Mouse (Mus musculus) cerebellum, adult 2 months (tissue): ENCODE results near the gene Atxn7l1.

ENCODE experiments used
- CTCF ChIP-seq: fragments of 200-500 bp; IDR thresholded peaks from 2 replicates; pipeline ENCODE4 v1.5.1; 2011; ENCODE audit warnings: low read depth, mild to moderate bottlenecking, control low read depth, low read length, moderate library complexity, borderline replicate concordance; ENCODE audit not compliant: insufficient read depth
- POLR2A ChIP-seq: fragments of 200-500 bp; IDR thresholded peaks from 2 replicates; pipeline ENCODE4 v1.6.1; 2011; ENCODE audit warnings: low read length, control low read depth, borderline replicate concordance; ENCODE audit not compliant: insufficient read depth

- TF ChIP-seq POLR2A (no peak), CTCF (no peak)
Measured at GRCm38 (mm10) chr12:33197287-33197686, 49.8 kb downstream of the Atxn7l1 start.
